Mouse (Mus musculus): ENCODE measurements at regions not wholly inside any gene's neighbourhood (a gene's known extent, or its start where the extent isn't known, plus 50 kb on each side); places are given as distances from the start of the nearest gene placed in this dataset.

- no peak for DNase-seq (ENCODE audit: low read depth, low spot score)
Observed at GRCm38 (mm10) chr15:15443271-15443670, 1285.3 kb upstream of the Cdh9 start.

DNA sequence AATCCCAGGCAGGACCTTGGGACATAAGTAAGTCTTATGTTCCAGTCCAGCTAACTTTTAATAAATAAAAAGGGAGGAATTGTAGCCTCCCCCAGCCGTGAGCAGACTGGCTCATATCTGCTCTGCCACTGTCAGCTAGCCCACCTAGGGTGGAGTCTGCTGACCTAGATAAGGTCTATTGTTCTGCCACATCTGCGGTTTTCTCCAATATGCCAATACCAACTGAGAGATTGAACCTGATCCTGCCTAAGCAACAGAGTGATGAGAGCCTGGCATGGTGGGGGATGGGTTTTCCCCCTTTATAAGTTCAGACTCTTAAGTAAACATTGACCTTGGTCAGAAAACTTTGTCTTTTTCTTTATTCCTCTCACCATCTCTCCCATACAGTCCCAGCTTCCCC is 1250.9 kb upstream of the Cdh9 start:
- DNase-seq (ENCODE audit: low read depth, low spot score): no peak

- peak; percentile 12 for DNase-seq (ENCODE audit: low read depth, low spot score)
Observed at GRCm38 (mm10) chr15:15500276-15500675, 1228.3 kb upstream of the Cdh9 start.

GRCm38 (mm10) chr15:15538944-15539343 is 1189.6 kb upstream of the Cdh9 start:
- no peak for DNase-seq (ENCODE audit: low read depth, low spot score)

- DNase-seq (ENCODE audit: low read depth, low spot score): no peak
Observed at GRCm38 (mm10) chr15:15559148-15559752, 1169.3 kb upstream of the Cdh9 start.

DNA sequence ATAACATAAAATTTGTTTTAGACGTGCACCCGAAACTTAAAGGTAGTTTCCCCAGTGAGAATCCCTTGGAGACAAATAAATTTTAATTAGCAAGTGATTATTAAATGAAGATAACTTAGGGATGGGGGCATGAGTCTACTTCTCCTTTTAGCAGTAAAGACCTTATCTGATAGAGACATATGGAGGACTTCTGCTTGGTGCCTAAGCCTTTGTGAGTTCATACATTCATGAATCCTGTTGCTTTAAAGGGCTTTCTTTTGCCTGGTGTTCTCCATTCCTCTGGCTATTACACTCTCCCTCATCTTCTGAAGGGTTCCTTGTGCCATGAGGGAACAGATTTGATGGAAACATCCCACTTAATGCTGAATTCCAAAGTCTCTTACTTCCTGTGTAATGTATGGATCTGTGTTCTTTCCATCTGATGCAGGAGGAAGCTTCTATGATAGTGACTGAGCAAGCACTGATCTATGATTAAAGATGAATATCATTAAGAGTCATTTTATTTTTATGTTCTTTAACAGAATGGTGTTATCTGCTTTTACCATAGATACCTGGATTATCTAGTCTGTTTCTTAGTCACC is 1146.2 kb upstream of the Cdh9 start:
- no peak for DNase-seq (ENCODE audit: low read depth, low spot score)

GRCm38 (mm10) chr15:15617976-15618375 is 1110.6 kb upstream of the Cdh9 start:
- DNase-seq (ENCODE audit: low read depth, low spot score): no peak

DNA sequence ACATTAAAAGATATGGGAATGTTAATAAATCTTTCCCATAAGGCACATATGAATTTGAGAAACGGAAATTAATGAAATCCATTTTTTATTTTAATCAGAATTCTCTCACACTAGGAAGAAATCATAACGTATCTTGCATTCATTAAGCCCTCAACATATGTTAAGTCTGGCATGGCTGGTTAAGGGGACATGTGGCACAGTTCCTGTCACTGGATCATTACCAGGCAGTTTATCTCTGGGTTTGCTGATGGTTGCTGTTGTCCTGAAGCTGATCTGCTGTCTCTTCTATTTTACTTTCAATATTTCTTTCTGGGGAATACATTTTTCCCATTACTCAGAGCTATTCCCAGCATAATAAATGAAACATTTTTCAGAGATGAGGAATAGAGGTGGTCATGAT is 1099.3 kb upstream of the Cdh9 start:
- DNase-seq (ENCODE audit: low read depth, low spot score): no peak

GRCm38 (mm10) chr15:15630283-15630682 is 1098.3 kb upstream of the Cdh9 start:
- DNase-seq (ENCODE audit: low read depth, low spot score): no peak

- DNase-seq (ENCODE audit: low read depth, low spot score): no peak
Observed at GRCm38 (mm10) chr15:15637130-15637529, 1091.4 kb upstream of the Cdh9 start.

- DNase-seq (ENCODE audit: low read depth, low spot score): no peak
Observed at GRCm38 (mm10) chr15:15648734-15649133, 1079.8 kb upstream of the Cdh9 start.

- DNase-seq (ENCODE audit: low read depth, low spot score): no peak
Observed at GRCm38 (mm10) chr15:15666744-15667143, 1061.8 kb upstream of the Cdh9 start.

DNA sequence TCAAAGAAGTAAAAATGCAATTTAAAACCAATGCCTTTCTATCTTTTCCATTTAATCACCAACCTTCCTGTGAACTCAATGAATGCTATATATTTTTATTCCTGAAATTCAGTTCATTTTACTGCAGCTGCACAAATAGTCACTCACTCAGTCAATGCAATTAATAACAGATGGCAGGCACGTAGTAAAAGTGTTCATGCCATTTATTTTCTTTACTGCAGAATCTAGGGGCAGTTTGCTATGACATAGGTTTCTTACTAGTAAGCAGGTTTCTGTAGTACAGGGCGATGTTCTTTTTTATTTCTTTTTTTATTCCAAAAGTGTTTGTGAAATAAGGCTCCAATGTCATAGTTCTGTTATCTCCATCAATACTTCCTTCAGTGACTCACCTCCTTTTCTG is 1035.8 kb upstream of the Cdh9 start:
- DNase-seq (ENCODE audit: low read depth, low spot score): no peak

- no peak for DNase-seq (ENCODE audit: low read depth, low spot score)
Observed at GRCm38 (mm10) chr15:15716694-15717093, 1011.9 kb upstream of the Cdh9 start.

DNA sequence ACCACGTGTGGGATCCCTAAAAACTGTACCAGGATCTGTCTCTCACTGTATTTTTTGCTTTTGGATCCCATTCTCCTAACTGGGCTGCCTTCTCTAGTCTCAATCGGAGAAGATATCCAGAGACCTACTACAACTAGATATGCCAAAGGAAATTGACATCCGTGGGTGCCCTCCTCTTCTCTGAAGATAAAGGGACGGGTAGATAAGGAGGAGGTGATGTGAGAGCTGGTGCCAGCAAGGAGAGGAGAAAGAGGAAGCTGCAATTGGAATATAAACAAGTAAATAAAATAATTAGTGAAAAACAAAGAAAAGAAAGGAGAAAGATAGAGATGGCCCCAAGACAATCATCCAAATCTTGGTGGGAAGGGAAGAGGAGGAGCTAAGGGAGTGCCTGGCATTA is 986.6 kb upstream of the Cdh9 start:
- no peak for DNase-seq (ENCODE audit: low read depth, low spot score)

DNA sequence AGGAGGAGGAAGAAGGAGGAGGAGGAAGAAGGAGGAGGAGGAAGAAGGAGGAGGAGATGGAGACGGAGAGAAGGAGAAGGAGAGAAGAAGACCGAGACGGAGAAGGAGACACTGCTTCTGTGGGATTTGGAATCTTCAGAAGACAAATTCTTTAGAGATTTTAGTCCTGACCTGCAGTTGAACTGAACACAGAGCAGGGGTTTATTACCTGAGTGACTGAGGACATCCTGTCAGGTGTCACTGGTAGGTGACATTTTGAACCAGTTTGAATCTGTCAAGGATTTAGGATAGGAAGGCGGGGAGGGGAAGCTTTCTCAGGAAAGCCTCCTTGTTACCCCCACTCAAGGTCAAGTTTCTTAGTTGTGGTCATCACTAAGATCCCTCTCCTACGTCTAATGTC is 985.5 kb upstream of the Cdh9 start:
- DNase-seq (ENCODE audit: low read depth, low spot score): no peak

Measured in A20 (cell line).